Mouse (Mus musculus) embryonic facial prominence, embryonic 13.5 days (tissue): ENCODE measurements around the gene Agtpbp1. TPM values are rescaled to one million over a fixed set of nuclear protein-coding genes. Genes with fewer than 3 reads are reported as not detected.
"Not testable (repeated sequence)": the region's sequence is repeated elsewhere in the genome, so short reads cannot be mapped to it uniquely, and the experiment has no call there.

ENCODE experiments used
- ATAC-seq: fragments of 200-750 bp; cut with Nextera tagmentation; 2 replicates; pipeline ENCODE4 v1.8.0; 2017; ENCODE audit warnings: low read depth; ENCODE audit not compliant: insufficient number of reproducible peaks, insufficient read depth, low FRiP score, low TSS enrichment
- H3K27ac ChIP-seq: fragments of 300-500 bp; sonication (generic); 2 replicates; pipeline ENCODE4 v1.5.1; 2015; ENCODE audit warnings: moderate library complexity, mild to moderate bottlenecking, inconsistent platforms
- H3K27me3 ChIP-seq: fragments of 300-500 bp; sonication (generic); 2 replicates; pipeline ENCODE4 v1.6.1; 2015; ENCODE audit warnings: mild to moderate bottlenecking, inconsistent platforms
- H3K36me3 ChIP-seq: fragments of 300-500 bp; sonication (generic); 2 replicates; pipeline ENCODE4 v1.6.1; 2015; ENCODE audit warnings: mild to moderate bottlenecking, inconsistent platforms
- H3K4me1 ChIP-seq: fragments of 300-500 bp; sonication (generic); 2 replicates; pipeline ENCODE4 v1.6.1; 2015; ENCODE audit warnings: inconsistent platforms
- H3K4me2 ChIP-seq: fragments of 300-500 bp; sonication (generic); 2 replicates; pipeline ENCODE4 v1.6.1; 2015; ENCODE audit warnings: moderate library complexity, mild to moderate bottlenecking, inconsistent platforms
- H3K4me3 ChIP-seq: fragments of 300-500 bp; sonication (generic); 2 replicates; pipeline ENCODE4 v1.5.1; 2015; ENCODE audit warnings: mild to moderate bottlenecking, inconsistent platforms
- H3K9ac ChIP-seq: fragments of 300-500 bp; sonication (generic); 2 replicates; pipeline ENCODE4 v1.6.1; 2015; ENCODE audit warnings: mild to moderate bottlenecking, inconsistent platforms
- H3K9me3 ChIP-seq: fragments of 300-500 bp; sonication (generic); 2 replicates; pipeline ENCODE4 v1.6.1; 2016; ENCODE audit warnings: inconsistent platforms
- WGBS: fragments of 180-500 bp; shearing (Covaris S2); methylation state at CpG from one replicate; pipeline ENCODE4 v1.1.7; 2015; ENCODE audit warnings: mixed read lengths; 5-methylcytosine and 5-hydroxymethylcytosine counted together
- polyA plus RNA-seq: library from polyadenylated mRNA; unstranded; fragments of >200 nt; fragmentation: Nextera tagmentation; extraction: Ambion mirVana; gene quantifications from 2 replicates; pipeline ENCODE4 v1.2.1, GENCODE M21; 2015

Agtpbp1 gene
- polyA plus RNA-seq, 1 experiment from 2014 or later = 17.6 TPM

DNA sequence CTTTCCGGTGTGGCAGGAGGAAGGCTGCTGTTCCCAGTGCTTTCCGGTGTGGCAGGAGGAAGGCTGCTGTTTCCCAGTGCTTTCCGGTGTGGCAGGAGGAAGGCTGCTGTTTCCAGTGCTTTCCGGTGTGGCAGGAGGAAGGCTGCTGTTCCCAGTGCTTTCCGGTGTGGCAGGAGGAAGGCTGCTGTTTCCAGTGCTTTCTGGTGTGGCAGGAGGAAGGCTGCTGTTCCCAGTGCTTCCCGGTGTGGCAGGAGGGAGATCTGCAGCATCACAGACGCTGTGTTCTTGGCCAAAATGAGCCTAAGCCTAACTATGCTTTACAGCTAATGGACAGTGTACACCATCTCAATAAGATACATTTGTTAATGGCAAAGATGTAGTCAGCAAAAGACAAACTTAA, 107.1 kb downstream of the Agtpbp1 start:
- H3K4me3 ChIP-seq, H3K27ac ChIP-seq, H3K4me2 ChIP-seq, ATAC-seq, H3K9ac ChIP-seq, H3K4me1 ChIP-seq, H3K9me3 ChIP-seq, H3K27me3 ChIP-seq: not testable (repeated sequence)
- WGBS = 85% methylated on average over 7 of the region's 7 CpGs
- peaks cover 30% of the 10 kb centered on the region for H3K36me3 ChIP-seq

DNA sequence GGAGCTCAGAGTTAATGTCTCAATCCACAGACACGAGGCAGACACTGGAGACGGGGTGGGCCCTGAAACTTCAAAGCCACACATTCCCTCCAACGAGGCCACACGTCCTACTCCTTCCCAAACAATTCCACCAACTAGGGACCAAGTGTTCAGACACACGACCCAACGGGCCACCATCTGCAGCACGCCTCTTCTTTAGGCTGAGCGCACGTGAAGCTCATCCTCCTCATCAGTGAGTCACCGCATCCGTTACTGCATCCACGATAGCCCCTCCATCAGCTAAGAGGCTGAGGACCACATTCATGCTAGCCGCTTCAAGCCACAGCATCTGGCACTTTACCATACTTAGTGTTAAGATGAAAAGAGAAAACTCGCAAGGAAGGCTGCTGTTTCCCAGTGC, 107.6 kb downstream of the Agtpbp1 start:
- Histone ChIP-seq H3K4me2 (no peak overlapping the region), H3K9me3 (no peaks in the 10 kb centered on the region), H3K27me3 (no peaks in the 10 kb centered on the region), H3K4me3 (no peak overlapping the region), H3K9ac (no peak overlapping the region), H3K36me3 (peaks cover 30% of the 10 kb centered on the region), H3K27ac (no peak overlapping the region), H3K4me1 (no peaks in the 10 kb centered on the region)
- ATAC-seq = no peak
- WGBS = 88% methylated on average over 14 of the region's 14 CpGs

DNA sequence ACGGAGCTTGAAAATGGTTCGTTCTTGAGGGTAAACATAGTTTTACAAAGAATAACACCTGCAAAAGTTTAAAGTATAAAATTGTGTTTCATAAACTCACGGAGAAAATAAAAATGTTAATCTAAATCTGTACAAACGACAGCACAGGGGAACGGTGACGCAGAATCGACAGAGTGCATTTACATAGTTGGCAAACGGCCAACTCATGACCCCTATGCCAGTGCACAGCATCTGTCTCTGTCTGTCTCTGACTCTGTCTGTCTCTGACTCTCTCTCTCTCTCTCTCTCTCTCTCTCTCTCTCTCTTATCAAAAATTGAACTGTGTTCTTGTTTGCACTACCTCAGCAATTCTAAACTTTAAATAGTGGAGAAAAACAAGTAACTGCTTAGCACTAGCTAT, 110.1 kb downstream of the Agtpbp1 start:
- no peak overlapping the region for H3K4me2 ChIP-seq
- no peaks in the 10 kb centered on the region for H3K4me1 ChIP-seq
- H3K27me3 ChIP-seq = no peaks in the 10 kb centered on the region
- H3K9ac ChIP-seq = no peak overlapping the region
- 66% methylated on average over 8 of the region's 8 CpGs for WGBS
- H3K27ac ChIP-seq = no peak overlapping the region
- no peaks in the 10 kb centered on the region for H3K9me3 ChIP-seq
- no peak for ATAC-seq
- no peak overlapping the region for H3K4me3 ChIP-seq
- peaks cover 46% of the 10 kb centered on the region for H3K36me3 ChIP-seq

DNA sequence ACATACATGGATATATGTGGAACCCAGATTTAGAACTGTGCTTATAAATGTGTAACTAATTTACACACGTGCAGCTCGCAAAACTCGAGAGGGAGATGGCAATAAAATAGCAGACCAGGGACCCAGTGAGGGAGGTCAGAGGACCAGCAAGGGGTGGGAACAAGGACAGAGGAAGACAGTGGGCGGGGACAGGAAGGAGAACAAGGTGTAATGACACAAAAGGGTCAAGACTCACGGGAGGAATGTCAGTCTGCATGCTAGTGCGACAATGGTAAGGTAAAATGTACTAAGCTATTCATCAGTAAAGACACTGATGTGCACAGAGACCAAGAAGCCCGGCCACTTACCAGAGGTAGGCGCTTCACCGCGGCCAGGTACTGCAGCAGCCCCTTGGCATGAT, 111.7 kb downstream of the Agtpbp1 start:
- H3K4me2 ChIP-seq = no peak overlapping the region
- H3K4me3 ChIP-seq = no peak overlapping the region
- peaks cover 46% of the 10 kb centered on the region for H3K36me3 ChIP-seq
- H3K27me3 ChIP-seq = no peaks in the 10 kb centered on the region
- peaks cover under 1% of the 10 kb centered on the region for H3K4me1 ChIP-seq
- no peak overlapping the region for H3K27ac ChIP-seq
- no peak overlapping the region for H3K9ac ChIP-seq
- no peak for ATAC-seq
- H3K9me3 ChIP-seq = no peaks in the 10 kb centered on the region
- 78% methylated on average over 10 of the region's 10 CpGs for WGBS

DNA sequence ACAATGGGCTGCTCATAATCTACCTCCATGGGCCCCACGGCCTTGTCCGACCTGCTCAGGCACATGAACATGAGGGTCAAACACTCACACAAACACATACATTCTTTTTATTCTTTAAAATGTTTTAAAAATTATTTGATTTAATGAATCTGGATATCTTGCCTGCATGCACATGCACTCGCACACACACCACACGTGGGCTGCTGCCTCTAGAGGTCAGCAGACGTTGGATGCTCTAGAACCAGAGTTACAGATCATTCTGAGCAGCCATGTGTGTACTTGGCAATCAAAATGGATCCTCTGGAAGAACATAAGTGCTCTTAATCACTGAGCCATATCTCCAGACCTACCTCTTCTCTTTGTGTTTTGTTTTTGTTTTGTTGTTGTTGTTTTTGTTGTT, 112.8 kb downstream of the Agtpbp1 start:
- H3K27ac ChIP-seq = no peak overlapping the region
- no peak overlapping the region for H3K4me2 ChIP-seq
- WGBS = 88% methylated on average over 5 of the region's 5 CpGs
- no peaks in the 10 kb centered on the region for H3K9me3 ChIP-seq
- H3K36me3 ChIP-seq = peaks cover 41% of the 10 kb centered on the region
- no peaks in the 10 kb centered on the region for H3K27me3 ChIP-seq
- no peak overlapping the region for H3K4me3 ChIP-seq
- peaks cover 12% of the 10 kb centered on the region for H3K4me1 ChIP-seq
- ATAC-seq = no peak
- no peak overlapping the region for H3K9ac ChIP-seq

DNA sequence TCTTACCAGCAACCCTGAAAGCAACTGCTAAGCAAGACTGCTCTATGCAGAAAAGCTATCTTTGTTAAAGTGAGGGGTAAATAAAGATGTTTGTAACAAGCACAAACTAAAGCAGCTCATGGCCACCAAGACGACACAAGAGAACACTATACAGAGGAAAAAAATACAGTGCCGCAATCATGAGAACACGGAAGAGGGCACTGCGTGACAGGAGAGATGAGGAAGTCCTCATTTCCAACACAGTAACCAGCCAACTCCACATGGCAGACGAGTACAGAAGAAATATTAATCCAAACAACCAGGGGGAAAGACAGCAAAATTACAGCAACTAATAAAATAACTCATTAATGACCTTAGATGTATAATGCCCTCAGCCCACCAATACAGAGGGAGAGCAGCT, 115.3 kb downstream of the Agtpbp1 start:
- H3K27ac ChIP-seq = no peak overlapping the region
- 92% methylated on average over 5 of the region's 5 CpGs for WGBS
- no peak overlapping the region for H3K4me3 ChIP-seq
- ATAC-seq = no peak
- no peaks in the 10 kb centered on the region for H3K27me3 ChIP-seq
- H3K36me3 ChIP-seq = peaks cover 25% of the 10 kb centered on the region
- H3K4me1 ChIP-seq = peaks cover 18% of the 10 kb centered on the region
- no peaks in the 10 kb centered on the region for H3K9me3 ChIP-seq
- no peak overlapping the region for H3K4me2 ChIP-seq
- H3K9ac ChIP-seq = no peak overlapping the region

DNA sequence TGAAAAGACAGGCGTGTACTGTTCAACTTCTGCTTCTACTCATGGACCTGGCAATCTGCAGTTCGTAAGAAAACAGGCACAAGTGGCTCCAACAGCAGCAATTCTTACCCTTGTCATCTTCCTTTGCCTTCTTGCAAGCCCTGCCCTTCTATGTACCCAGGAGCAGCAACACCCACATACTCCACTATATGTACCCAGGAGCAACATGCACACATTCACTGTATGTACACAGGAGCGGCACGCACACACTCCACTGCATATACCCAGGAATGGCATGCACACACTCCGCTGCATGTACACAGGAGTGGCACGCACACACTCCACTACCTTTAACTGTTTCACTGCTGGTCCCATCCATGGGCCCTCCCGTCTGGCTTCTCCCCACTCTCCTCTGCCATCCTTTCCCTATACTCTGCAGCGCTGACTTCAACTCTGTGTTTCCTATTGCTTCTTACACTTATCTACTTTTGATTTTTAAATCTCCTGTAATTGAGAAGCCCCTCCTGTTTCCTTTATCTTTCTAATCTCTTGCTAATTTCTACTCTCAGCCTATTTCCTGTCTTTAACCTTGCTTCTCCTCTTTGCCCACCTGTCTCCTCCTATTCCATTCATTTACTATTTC, 116.7 kb downstream of the Agtpbp1 start:
- peak overlapping the region; percentile 5; the same call in 1 of the 2 replicates for H3K4me2 ChIP-seq
- no peaks in the 10 kb centered on the region for H3K27me3 ChIP-seq
- H3K9ac ChIP-seq = peak overlapping the region; percentile 6; the same call in 1 of the 2 replicates
- 0 out of 2 replicates have a peak overlapping the region, but pooled peaks have one; percentile 12 for H3K27ac ChIP-seq
- H3K4me3 ChIP-seq = no peak overlapping the region
- ATAC-seq = no peak
- peaks cover 21% of the 10 kb centered on the region for H3K36me3 ChIP-seq
- H3K9me3 ChIP-seq = no peaks in the 10 kb centered on the region
- H3K4me1 ChIP-seq = peaks cover 18% of the 10 kb centered on the region
- 58% methylated on average over 8 of the region's 8 CpGs for WGBS

DNA sequence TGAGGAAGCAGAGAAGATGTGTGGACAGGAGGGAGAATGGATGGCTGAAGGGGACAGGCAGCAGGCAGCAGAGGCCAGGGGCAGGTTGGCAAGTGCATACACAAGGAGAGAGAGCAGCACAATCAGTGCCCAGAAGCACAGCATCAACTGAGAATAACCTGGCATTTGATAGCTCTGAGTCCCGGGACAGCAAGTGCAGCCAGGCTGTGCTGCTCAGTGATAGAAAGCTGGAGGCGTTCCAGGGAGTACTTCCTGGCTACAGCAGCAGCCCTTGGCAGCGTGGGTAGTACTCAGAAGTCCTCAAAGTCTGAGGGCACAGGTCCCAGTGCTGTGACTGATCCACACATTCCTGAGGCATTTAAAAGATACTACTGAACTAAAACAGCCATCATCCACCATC, 117.4 kb downstream of the Agtpbp1 start:
- peak overlapping the region; percentile 12; the same call in 1 of the 2 replicates for H3K27ac ChIP-seq
- no peak overlapping the region for H3K4me3 ChIP-seq
- ATAC-seq = no peak
- peaks cover 20% of the 10 kb centered on the region for H3K36me3 ChIP-seq
- 37% methylated on average over 3 of the region's 3 CpGs for WGBS
- peak overlapping the region; percentile 5; the same call in 1 of the 2 replicates for H3K4me2 ChIP-seq
- H3K27me3 ChIP-seq = no peaks in the 10 kb centered on the region
- H3K9ac ChIP-seq = no peak overlapping the region
- H3K4me1 ChIP-seq = peaks cover 18% of the 10 kb centered on the region
- no peaks in the 10 kb centered on the region for H3K9me3 ChIP-seq

DNA sequence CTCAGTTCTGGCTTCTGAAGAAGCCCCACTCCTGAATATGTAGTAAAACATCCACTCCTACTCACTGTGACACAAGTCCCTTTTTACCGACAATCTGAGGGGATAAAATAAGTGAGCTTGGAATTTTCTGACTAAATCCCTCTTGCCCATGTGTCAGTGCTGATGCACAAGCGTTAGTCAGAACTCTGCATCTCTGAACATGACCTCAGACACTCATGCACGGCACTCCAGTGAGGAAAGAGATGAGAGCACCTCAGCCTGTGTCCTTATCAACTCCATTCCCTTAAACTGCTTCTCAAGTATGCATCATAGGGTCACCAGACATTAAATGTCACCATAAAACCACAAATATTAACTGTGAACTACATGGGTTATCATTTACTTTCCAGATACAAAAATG, 124.1 kb downstream of the Agtpbp1 start:
- no peak for ATAC-seq
- no peak overlapping the region for H3K27ac ChIP-seq
- WGBS = 90% methylated on average over 3 of the region's 3 CpGs
- H3K9ac ChIP-seq = no peak overlapping the region
- H3K4me2 ChIP-seq = no peak overlapping the region
- H3K4me3 ChIP-seq = no peak overlapping the region
- H3K4me1 ChIP-seq = 0 out of 2 replicates have a peak, but pooled peaks cover 5% of the 10 kb centered on the region
- no peaks in the 10 kb centered on the region for H3K9me3 ChIP-seq
- H3K27me3 ChIP-seq = no peaks in the 10 kb centered on the region
- peaks cover 24% of the 10 kb centered on the region for H3K36me3 ChIP-seq

DNA sequence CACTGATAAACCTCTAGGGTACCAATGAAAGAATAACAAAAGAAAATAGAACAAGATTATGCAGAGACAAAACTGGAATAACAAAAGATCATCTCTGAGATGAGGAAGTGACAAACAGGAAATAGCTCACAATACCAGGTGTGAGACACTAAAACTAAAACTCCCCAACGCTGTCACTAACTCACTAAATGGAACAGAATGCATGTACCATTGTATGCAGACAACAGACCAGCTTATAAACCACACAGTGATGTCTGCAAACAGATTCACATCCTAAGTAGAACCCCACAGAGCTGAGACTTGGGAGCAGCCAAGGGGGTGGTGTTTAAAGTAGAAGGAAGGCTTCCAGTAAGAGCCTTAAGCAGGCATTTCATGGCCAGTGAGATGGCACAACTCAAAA, 128.8 kb downstream of the Agtpbp1 start:
- WGBS = 81% methylated on average over 1 of the region's 1 CpGs
- Histone ChIP-seq H3K9ac (no peak overlapping the region), H3K27me3 (no peaks in the 10 kb centered on the region), H3K27ac (no peak overlapping the region), H3K4me1 (peaks cover 10% of the 10 kb centered on the region), H3K9me3 (no peaks in the 10 kb centered on the region), H3K36me3 (peaks cover 27% of the 10 kb centered on the region), H3K4me3 (no peak overlapping the region), H3K4me2 (no peak overlapping the region)
- ATAC-seq = no peak

DNA sequence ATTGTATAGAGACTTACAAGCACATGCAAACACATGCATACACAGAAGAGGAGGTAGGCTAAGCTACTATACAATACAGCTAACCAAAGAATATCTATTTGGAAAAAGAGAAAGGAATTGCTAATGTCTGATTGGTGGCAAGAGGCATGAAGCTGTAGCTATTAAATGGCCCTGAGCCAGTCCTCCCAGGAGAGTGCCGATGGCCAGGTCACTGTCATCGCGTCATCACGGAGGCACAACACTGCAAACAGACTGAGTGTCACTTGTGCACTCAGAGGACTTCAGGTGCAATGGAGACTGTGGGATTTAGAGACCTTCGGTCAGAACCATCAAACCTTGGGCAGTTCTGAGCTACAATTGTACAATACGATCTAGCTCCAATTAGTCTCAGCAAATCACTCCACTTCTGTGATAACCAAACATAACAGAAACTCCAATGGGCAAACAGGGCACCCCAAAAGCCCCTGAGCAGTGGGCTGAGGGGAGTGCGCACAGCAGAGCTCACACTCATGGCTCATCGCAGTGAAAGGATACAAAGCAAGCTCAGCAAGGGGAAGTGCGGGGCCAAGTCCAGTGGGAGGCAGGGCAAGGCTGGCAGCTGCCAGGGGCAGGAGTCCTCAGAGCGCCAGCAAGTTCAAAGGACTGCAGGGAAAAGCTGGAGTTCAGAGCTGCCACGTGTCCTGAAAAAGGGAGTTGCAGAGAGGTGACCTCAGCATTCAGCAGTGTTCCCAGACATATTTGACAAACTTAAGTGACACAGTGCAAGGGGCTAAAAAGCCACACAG, 130.8 kb downstream of the Agtpbp1 start:
- Histone ChIP-seq H3K27ac (no peak overlapping the region), H3K27me3 (no peaks in the 10 kb centered on the region), H3K4me2 (no peak overlapping the region), H3K36me3 (peaks cover 20% of the 10 kb centered on the region; the same call in 1 of the 2 replicates), H3K4me1 (peaks cover 10% of the 10 kb centered on the region), H3K9ac (no peak overlapping the region), H3K9me3 (no peaks in the 10 kb centered on the region), H3K4me3 (no peak overlapping the region)
- no peak for ATAC-seq
- 88% methylated on average over 11 of the region's 11 CpGs for WGBS

DNA sequence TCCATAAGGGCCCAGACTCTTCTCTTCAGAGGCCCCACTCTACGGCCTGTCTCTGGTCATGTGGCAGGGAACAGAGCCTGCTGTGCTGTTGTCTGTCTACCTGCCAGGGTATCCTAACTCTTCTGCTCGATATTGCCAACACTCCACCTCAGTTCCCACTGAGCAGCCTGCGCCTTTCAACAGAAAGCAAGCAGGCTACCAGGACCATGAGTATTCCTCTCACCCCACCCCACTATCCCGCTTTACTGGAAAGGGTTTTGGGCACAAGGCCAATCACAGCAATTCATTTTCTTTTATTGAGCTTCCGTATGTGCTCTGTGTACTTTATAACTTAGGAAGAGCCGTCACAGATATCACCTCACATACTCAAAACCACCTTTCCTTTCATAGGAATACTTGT, 131.4 kb downstream of the Agtpbp1 start:
- H3K4me1 ChIP-seq = peaks cover 10% of the 10 kb centered on the region
- H3K36me3 ChIP-seq = peaks cover 19% of the 10 kb centered on the region; the same call in 1 of the 2 replicates
- H3K9me3 ChIP-seq = no peaks in the 10 kb centered on the region
- no peaks in the 10 kb centered on the region for H3K27me3 ChIP-seq
- no peak for ATAC-seq
- no peak overlapping the region for H3K4me3 ChIP-seq
- H3K4me2 ChIP-seq = no peak overlapping the region
- H3K27ac ChIP-seq = peak overlapping the region; percentile 33; the same call in 1 of the 2 replicates
- 73% methylated on average over 6 of the region's 6 CpGs for WGBS
- H3K9ac ChIP-seq = no peak overlapping the region
